Mouse (Mus musculus): ENCODE measurements around the gene Nfia.

Nfia gene

DNA sequence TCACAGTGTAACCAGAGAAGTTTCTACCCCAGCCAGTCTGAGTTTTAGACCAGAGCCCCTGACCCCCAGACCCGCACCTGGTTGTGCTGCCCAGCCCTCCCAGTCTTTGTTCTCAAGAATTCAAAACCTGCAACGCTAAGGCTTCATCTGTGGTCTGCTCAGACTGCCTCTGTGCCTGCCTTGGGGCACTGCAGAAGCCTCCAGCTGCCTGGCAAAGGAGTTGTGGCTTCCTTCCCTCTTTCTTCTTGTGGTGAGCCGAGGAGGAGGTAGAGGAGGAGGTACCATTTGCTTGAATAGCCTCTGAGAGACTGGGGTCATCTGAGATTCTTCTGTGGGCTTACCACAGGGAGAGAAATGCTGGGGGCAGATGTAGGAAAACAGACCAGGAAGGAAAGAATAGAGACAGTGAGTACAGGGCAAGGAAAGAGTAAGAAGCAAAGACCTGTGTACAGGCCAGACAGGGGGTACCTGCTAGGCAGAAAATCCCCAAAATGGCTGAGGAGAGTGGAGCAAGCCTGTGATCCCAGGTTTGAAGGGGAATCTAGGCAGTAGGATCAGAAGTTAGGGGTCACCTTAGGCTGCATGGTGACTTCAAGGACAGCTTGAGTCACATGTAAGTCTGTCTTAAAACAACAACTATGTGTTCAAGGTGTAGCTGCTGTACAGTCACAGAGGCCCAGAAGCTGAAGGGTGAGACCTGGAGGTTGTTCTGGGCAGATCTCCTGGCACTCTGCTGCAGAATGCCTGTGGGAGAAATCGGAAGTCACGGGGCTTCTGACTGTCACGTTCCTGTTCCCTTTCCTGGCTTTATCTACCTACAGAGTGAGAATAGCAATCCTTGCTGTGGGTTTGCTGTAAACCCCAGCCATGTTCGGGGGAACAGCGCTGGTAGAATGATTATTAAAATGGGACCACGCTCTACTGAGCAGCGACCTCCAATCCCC lies 328.9 kb downstream of the Nfia start:
- DNase-seq (ENCODE audit: low read depth, low spot score), result no peak

DNA sequence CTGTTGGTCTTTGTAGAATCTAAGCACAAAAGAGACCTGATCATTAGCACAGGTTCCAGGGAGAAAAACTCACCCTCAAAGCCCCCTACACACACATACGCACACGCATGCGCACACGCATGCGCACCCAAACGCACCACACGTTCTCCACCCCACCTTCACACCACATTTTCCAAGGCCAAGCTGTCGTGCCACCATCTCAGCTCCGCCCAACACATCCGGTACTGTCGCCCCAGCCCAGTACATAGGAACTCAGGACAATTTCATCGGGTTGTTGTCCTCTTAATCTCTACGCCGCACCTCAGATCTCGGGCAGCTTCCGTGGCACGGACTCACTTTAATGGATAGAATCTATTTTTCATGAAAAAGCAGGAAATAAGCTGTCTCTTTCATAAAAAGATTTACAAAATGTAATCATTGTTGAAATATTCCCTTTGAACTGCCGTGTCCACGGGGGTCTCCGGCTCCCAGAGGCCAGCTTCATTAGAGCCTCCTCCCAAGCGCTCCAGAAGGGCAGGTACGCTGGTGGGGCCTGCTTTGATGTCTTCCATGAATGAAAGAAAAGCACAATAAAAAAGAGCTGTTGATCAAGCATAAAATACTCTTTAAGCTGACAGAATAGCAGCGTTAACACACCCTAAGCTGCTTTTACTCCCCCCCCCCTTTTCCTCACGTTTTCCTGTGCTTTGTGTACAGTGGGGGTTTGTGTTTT lies 330.2 kb downstream of the Nfia start:
- DNase-seq (ENCODE audit: low read depth, low spot score), result no peak

- DNase-seq (ENCODE audit: low read depth, low spot score), result no peak
These were observed 330.8 kb downstream of the Nfia start for GRCm38 (mm10) chr4:98103337-98103666.

DNA sequence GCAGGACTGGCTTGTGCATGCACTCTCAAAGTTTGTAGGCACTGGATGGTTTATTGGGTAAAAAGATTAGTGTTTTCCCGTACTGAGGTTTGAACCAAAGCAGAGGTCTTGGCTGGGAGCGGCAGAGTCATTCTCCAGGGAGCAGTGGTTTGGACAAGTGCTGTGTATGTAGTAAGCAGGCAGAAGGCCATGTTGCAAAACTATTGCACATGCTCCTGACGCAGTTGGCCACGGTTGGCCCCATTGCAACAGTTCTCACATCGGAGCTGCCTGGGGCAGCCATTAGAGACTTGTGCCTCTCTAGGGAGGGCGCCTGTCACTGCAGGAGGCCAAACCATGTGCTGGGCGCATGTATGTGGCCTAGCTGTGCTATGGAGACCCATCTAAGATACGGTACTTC lies 331.6 kb downstream of the Nfia start:
- DNase-seq (ENCODE audit: low read depth, low spot score), result no peak

GRCm38 (mm10) chr4:98104911-98105702 lies 332.6 kb downstream of the Nfia start:
- no peak for DNase-seq (ENCODE audit: low read depth, low spot score)

DNA sequence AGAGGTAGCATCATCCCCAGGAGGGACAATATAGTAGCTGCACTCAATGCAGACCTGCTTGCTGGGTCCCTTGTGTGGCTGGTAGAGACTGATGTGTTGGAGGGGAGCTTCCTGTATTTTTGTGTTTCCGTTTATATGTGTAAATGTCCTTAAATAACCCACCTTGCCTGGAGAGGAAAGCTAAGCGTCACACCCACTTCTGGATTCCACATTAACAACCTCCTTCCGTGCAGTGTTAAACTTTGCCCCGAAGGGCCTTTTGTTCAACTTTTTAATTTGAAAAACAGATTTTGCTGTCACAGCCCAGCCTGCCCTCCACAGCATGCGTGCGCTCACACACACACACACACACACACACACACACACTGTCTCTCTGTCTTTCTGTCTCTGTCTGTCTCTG lies 333.4 kb downstream of the Nfia start:
- no peak for DNase-seq (ENCODE audit: low read depth, low spot score)

DNA sequence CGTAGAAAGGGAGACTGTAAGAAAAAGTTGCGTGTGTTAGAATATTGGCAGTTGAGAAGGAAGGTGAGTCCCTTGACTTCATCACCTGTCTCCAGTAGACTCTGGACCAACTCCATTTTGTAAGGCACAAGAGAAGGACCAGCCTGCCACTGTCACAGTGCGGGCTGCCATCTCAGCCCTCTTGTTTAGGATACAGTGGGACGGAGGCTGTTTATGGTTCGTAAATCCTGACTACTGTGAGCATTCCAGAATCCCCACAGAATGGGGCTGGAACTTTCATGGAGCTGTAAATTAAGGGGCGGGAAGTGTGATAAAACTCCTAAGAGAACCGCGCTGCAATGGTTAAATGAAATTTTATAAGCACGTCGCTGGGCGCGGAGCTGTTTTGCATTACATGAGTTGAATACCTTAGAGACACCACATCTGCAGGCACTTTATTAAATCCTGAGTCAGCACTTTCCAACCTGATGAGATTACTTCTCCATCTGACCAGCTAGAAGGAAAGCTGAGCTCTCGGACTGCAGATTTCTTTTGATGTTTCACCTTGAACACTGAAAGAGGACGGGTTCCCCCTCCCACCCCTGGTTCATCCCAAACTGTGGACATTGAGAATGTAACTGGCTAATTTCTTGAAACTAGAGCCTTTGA lies 334.0 kb downstream of the Nfia start:
- no peak for DNase-seq (ENCODE audit: low read depth, low spot score)

DNA sequence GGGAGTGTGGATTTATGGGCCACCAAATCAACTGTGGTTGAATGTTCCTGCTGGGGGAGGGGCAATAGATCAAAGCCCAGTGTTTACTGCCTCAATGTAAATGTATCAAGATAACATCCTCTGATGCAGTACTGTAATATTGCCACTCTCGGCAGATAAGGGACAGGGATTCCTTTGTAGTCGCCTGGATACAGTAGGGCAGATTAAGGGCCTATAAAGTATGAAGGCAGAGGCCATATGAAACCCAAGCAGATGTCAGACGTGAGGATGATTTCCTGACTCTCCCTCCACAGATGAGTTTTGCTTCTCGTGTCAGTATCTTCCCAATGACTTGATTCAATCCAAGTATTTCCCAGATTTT lies 334.5 kb downstream of the Nfia start:
- no peak for DNase-seq (ENCODE audit: low read depth, low spot score)

- DNase-seq (ENCODE audit: low read depth, low spot score), result no peak
These were observed 335.6 kb downstream of the Nfia start for GRCm38 (mm10) chr4:98107936-98108675.

GRCm38 (mm10) chr4:98108676-98109016 lies 336.1 kb downstream of the Nfia start:
- DNase-seq (ENCODE audit: low read depth, low spot score), result no peak

DNA sequence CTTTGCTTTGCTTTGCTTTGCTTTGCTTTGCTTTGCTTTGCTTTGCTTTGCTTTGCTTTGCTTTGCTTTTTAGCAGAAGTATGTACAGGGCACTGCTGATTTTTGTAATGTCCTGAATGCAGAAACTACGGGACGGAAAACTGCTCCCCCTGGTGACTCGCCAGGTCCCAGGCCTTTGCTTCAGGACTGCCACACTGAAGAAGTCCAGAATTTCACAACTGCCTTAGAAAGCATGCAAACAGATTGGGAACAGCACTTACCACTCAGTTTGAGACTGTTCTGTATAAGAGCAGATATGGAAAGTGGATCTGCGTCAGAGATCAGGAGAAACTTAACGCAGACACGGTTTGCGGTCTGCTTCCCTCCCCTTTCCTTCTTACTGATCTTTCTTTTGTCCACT lies 336.5 kb downstream of the Nfia start:
- peak; percentile 31 for DNase-seq (ENCODE audit: low read depth, low spot score)

DNA sequence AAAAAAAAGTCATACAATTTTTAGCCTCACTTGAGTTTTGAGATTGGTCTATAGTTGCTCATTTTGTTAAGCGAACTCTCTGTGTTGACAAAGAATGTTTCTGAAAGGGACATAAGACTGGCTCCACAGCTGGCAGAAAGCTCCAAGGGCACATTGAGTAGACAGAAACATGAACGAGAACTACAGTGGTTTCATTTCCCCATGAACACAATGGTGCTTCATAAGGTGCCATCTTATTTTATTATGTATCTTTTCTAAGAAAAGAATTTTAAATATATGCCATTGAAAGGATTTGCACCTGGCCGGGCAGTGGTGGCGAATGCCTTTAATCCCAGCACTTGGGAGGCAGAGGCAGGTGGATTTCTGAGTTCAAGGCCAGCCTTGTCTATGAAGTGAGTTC lies 337.4 kb downstream of the Nfia start:
- no peak for DNase-seq (ENCODE audit: low read depth, low spot score)

GRCm38 (mm10) chr4:98113289-98114024 lies 340.9 kb downstream of the Nfia start:
- DNase-seq (ENCODE audit: low read depth, low spot score), result peak; percentile 41

- DNase-seq (ENCODE audit: low read depth, low spot score), result no peak
These were observed 342.4 kb downstream of the Nfia start for GRCm38 (mm10) chr4:98114966-98115365.

- no peak for DNase-seq (ENCODE audit: low read depth, low spot score)
These were observed 342.9 kb downstream of the Nfia start for GRCm38 (mm10) chr4:98115401-98115800.

DNA sequence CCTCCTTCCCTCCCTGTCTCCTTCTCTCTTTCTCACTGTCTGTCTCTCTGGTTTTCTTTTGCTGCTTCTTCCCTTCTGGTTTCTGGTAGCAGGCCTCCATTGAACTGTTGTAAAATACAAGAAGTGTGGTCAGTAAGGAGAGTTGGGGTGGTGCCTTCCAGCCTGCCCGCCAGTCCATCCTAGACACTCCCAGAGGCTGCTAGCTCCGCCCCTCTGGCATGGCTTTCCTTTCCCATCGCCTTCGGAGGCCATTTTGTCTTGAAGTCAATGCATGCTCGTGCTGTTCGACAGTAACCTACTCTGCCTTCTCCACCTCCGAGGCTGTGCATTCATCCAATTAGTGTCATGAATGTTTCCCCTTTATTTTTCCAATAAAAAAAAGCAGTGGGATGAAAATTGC lies 343.5 kb downstream of the Nfia start:
- DNase-seq (ENCODE audit: low read depth, low spot score), result no peak

- no peak for DNase-seq (ENCODE audit: low read depth, low spot score)
These were observed 345.6 kb downstream of the Nfia start for GRCm38 (mm10) chr4:98118126-98118525.

DNA sequence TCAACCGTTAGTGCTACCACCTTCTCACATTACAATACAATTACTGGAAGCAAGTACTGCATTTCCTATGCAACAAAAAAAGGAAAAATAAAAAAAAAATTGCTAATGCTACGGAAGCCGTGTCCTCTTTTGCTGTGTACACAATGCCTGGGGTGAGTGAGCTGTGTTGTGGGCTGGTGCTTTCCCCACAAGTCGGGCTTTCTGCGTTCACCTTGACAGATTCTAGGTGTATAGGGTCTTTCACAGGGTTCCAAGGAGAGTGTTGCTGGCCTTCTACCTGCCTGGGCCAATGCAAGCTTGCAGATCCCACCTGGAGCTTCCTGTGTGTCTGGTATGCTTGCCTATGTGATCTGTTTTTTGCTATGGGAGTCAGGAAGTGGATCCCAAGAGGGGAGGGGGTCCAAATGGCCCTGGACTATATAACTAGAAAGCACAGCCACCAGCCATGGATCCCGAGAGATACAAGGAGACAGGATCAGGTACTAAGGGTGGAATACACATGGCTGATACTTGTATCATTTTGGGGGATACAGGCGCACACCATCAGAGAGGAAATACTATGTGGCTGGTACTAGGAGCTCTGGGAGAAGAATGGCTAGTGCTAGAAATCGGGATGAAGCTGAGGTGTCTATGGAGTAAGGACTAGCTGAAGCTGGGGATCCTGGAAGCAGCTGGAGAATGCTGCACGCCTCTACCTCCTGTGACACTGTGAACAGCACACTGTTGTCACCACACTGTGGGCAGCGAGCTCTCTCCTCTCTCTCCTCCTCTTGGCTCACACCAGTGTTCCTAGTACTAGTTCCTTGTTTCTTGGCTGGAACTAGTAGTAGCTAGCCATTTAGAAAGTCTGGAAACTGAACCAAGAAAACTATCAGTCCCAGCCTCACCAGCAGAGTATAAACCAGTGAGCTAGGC lies 346.5 kb downstream of the Nfia start:
- DNase-seq (ENCODE audit: low read depth, low spot score), result no peak

DNA sequence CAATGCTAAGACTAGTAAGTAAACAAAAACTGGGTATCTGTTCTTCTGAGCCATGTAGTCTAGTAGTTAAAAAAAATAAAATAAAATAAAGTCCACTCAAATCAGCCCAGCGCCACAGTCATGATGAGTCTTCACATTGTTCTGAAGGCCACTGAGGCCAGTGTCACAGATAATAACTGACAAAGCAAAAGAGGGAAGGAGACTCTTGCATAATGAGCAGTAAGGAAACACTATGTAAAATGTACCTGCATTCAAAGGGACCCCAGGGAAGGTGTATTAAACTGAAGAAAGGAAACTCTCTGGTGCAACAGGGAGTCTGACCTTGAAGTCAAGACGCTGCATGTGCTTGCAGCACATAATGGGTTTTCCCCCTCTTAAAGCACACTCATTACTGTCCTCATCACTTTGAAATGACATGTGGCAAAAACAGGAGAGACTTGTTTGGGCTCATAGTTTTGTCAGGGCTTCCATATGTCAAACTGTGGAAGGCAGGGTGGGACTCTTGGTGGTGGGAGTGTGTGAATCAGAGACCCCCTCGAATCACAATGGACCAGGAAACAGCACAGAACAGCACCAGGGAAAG lies 347.5 kb downstream of the Nfia start:
- DNase-seq (ENCODE audit: low read depth, low spot score), result peak; percentile 12

Measured in CD4-positive helper T cell, adult 2 months (primary cell).